Mouse (Mus musculus) cerebellum, postnatal 14 days (tissue): ENCODE measurements around the gene Filip1.
A peak's percentile ranks its signal among the peaks of the same experiment; 100 is the strongest.

Experiments used
- DNase-seq, 2 experiments: peaks; one replicate each; pipeline ENCODE4 v3.0.0; 2021; ENCODE audit warnings: mixed read lengths in 2 of 2

Filip1 gene

DNA sequence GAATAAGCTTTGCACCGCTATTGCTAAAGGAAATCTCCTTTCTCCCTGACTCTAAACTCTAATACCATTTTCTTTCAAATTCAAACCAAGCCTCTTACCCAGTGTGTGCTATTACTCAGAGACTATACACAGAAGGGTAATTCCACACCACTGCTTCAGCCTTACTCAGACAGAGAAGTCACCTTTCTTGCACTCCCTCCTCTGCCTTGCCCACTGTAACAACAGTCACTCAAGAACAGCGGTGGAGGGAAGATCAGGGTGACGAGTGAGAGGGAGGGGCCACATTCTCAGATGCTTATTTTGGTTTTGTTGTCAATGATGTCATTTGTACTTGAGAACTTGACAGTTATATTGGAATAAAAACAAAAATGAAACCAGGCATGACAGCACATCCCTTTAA is 65.2 kb downstream of the Filip1 start:
- DNase-seq, result no peak

DNA sequence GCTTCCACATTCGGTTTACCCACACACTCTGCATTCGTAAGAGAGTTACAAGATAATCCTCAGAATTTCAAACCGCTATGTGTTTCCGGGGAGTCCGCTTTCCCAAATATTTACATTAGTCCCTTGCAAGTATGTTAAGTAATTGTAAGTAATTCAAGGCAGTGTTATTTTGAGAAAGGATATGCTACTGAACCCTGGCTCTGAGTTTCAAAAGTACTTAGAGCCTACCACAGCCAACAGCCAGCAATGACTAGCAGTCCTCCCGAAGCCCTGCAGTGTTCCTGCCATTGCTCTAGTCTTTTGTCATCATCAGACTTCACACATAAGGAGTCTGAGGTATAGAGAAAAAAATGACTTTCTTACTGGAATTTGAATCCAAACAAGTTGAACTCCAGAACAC is 67.8 kb downstream of the Filip1 start:
- DNase-seq, result no peak

DNA sequence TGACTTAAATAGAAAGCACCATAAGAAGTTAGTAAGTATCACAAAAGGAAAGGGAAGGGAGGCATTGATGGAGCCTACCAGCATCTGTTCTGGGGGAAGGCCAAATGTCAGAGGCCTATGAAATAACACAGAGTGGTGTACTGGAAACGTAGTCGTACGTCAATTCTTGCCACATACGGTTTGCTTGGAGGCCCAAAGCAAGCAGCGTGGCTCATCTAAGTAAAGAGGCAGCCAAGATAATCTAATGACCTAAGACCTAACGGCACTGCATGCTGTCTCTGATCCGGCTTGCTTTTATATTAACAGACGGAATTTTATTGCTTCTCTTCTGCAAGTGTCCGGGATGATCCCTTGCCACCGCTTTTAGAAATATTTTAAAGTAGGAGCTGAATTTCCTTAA is 68.7 kb downstream of the Filip1 start:
- DNase-seq, result no peak

DNA sequence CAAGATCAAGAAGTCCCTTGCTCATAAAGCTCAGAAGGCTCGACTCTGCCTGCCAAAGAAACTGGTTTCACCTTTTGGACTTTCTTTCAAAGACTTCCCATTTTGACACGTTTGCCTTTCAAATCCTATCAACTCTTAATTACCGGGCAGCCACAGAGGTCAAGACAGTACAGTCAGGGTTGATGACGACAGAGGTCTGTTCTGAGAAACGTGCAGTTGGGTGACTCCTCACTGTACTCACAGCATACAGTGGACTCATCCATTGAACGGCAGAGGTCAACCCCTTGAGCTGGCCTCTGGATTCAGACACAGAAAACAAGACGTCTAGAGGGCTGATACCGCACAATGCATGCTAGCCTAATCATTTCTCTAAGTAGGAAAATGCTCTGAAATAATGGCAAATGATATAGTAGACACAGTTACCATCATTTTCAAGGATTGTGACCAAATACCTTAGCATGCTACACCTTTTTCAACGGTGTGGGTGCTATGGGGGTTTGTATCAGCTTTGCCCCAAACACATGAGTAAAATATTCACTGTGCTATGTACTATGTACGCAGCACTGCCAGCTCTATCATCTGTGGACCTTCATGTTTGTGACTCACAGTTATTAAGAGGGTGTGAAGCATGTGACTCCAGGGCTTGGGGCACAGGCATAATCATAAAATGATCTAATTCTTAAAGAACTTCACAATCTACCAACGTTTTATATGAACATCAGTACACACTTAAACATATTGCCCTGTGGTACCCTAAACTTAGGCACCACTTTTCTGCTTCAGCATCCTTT is 74.0 kb downstream of the Filip1 start:
- DNase-seq, result no peak

DNA sequence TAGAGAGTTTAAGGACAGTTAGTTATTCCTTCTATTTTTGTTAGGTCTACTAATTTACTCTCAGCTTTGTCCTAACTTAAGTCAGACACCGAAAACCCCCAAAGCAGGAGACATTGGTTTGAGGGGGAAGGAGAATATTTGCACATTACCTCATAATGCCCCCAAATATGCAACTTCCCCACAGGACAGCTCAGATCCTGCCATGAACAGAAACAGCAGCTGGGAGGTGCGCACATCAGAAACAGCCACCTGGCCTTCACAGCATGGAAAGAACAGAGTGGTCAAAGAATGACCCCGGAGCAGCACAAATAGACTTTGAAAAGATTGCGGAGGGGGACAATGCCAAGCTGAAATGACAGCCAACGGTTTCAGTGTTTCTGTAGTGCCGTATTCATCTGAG is 75.1 kb downstream of the Filip1 start:
- no peak for DNase-seq

DNA sequence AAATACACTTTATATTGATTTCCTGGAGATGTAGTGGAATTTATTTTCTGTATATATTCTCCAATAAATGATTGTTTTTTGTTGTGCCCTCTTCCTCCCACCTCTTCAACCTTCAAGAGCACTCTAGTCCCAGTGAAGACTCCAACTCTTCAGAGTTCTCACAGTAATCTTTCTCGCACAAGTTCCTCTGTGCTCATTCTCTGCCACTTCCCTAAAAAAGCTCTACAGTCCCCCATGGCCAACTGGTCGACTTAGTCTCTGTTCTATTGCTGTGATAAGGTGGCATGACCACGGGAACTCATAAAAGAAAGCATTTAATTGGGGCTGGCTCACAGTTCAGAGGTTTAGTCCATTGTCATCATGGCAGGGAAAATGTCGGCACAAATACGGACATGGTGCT is 80.1 kb downstream of the Filip1 start:
- no peak for DNase-seq

DNA sequence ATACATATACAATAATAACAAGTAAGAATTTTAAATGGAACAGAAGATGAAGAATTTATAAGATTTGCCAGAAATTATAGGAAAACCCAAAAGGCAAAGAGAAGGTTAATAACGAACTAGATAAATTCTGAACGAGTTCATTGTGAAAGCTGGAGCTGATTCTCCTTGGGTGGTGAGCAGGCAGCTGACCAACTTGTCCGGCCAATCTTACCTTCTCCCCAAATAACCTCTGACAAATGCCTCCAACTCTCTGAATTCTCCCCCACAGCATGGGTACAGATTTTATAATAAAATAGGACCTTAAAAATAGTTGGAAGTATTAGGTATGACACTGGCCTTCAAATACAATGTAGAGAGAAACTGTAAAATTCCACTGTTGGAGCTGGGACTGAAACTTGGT is 84.6 kb downstream of the Filip1 start:
- DNase-seq, result no peak

DNA sequence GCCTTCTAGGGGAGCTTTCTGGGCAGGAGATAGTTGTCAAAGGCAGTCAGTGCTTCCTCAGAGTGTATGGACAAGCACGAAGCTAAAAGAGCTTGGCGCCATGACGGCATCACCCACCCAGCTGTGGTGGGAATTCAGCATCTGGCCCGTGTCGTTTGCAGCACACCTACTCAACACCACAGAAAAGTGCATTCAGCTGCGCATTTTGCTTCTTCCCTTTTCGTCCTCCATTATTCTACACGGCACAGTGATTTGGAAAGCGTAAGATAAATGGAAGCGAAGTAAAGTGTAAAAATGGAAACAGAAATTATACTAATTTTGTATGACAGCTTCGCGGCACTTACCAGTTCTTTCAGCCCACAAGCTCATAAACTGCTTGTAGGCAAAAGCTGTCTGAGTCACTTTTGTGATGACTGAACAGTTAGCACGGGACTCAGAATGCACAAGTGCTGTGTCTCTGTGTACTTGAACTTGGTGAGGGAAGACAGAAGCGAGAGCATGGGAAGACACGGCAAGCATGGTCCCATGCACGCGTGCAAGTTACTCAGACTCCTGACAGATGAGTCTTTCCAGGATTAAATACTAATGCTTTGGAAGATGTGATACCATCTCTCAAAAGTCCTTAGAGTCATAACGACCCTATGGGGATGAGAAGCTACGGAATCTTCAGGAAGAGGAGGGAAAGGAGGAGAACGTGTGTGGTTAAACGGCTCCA is 85.3 kb downstream of the Filip1 start:
- DNase-seq, result no peak

DNA sequence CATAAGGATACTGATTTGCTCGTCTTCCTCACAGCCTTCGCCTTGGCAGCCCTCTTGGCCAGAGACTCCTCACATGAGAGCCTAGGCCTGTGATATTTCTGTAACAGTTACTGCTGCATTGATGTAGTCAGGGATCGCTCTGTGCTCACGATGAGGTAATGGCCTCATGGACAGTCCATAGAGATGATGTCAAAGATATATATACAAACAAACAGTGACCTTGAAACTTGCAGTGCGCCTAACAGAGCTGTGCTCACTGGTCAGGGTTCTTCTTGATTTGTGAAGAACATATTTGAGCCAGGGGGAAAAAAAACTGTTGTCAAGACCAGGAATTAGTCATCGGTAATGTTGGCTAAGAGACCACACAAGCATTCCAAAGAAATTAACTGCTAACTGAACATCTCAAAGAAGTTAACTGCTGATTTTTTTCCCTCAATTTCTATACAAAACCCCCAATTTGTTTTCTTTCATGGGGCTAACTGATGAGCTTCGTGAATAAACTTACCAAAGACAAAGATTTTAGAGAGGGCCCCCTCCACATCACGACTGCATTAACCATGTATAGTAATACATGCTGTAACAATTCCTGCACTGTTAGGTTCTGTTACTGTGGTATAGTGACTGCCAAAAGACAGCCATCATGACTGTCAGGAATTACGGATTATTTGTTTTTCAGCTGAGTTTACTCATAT is 86.0 kb downstream of the Filip1 start:
- DNase-seq, result no peak

DNA sequence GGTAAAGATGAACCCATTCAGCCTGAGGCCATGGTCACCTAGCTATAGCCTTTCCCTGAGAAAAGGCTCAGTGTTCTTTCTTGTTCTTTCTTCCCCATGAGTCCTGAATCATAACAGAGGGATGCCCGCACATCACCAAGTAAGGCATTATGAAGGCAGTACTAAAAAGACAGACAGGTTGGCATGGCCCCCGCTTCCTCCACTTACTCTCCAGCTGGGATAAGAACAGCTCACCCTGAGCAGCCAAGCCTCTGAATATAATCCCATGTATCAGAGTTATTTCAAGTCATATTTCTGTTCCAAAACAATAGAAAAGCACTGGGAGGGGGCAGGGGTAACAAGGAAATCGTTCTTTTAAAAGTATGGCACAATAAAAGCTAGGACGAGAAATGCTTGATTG is 86.7 kb downstream of the Filip1 start:
- DNase-seq, result peak in 1 of 2 experiments; percentile 4

DNA sequence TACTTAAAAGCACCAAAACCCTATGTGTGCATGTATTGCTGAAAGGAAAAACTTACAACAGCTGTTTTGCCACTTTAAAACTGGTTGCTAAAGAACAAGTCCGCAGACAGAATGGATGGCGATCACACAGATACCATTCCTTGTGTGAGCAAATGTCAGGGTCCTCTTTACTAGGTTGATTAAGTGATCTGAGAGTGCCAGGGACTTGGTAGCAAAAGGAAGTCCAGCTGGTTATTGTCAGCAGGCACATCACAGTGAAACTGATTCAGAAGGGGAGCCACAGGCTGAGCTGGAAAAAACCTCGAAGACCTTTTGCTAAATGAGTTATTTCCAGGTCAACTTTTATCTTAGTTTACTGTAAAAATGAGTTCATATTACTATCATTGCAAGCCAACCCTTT is 89.4 kb downstream of the Filip1 start:
- DNase-seq, result no peak

DNA sequence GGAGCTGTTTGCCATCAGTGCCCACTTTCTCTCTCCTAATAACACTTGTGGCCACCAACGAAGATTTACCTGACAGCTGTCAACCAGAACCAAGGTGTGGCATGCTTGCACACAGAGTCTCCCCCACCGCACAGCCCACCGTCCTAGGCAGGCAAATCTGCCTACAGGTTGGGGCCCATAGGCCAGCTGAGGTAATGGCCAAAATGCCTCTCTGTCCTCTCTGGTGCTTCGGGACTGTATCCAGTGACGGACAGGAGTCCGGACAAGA is 90.2 kb downstream of the Filip1 start:
- no peak for DNase-seq

DNA sequence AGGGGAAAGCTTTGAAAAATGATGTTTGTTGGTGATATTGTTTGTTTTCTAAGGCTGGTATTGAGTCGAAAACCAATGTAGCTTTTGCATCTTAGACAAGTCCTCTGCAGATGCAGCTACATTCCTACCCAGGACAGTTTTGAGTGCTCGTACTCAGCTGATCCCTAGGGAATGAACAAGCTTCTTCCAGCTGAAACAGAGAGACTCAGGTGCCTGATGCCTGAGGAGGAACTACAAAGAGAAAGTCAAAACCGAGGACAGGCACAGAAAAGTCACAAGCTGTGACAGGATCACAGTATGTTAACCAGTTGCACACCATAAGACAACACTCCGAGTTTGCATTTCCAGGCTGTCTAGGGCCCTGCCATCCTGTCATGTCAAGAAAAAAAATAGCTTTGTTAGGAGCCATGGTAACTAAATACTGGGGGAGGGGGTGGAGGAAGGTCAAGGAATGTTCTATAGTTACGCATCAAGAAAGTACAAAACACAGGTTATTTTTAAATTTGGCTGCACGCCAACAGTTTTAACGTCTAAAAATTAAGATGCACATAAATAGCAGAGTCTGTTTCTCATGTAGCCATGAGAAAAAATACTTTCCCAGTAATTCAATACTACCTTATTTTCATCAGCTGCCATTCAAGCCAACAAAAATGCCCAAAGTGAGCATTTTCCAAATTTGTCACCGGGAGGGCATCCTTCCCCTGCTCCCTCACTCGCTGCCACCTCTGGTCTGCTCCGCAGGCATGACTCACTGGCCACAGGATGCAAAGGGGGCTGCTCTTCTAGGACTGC is 90.8 kb downstream of the Filip1 start:
- no peak for DNase-seq

DNA sequence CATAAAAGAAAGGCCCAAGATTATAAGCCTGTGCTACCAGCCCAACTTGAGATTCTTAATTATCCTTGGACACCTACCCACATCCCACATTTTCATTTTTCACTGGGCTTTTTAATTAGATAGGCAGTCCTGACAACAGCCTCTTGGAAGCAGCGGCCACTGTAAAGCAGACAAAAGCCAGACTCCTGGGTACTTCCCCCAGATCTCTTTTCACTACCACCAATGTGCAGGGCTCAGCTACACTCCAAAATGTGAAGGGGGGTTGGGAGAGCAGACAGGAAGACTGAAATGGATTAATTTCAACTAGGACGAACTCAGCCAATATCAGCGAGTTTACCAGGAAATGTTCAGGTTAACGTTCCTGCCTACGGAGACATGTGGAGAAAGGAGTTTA is 92.1 kb downstream of the Filip1 start:
- DNase-seq, result no peak

DNA sequence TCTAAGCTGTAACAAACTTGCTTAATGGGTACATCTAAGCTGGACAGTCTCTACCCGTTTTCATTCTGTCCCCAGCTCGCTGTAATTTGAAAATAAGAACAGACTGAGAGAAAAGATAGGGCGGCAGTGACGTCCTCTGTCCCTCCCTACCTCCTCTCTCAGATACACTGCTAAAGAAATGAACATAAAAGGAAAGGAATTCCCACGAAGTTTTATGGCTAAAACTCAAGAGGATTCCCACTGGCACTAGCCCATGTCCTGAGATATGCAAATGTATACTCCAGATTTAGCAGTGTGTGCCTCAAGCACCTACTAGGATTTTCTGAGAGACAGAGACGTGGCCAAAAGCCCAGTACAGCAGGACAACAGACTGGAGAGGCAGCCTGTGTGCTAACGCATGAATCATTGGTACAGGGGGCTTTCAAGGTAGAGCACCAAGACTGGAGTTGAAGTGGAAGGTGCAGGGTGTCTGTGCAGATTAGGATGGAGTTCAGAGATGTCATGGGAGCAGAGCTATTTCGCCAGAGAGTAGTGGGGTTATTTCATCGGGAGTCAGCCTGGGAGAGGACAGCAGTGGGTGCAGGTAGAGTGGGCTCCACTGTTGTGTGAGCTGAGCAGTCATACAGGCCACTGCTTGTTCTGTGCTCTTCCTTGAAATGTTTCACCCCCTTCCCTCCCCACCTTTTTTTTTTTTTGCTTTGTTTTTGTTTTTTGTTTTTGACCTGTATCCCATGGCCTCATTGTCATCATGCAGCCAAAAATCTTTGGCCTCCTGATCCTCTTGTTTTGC is 92.7 kb downstream of the Filip1 start:
- DNase-seq, result no peak

DNA sequence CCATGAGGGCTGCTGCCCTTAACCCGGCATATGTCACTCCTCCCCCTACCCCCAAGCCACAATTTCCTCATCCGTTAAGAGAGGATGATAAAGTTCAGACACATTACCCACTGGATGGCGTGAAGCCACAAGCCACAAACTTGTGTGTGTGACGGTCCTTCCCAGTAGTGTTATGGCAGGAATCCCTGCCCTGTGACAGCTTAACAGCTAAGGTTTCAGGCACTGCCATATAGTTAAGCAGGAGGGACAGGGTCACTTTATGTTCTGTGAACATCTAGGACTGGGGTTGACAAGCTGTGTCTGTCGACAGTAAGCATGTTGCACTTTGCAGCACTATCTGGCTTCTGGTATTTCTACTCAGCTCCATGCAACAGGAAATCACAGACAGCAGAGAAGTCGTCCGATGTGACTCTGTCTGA is 93.3 kb downstream of the Filip1 start:
- no peak for DNase-seq

DNA sequence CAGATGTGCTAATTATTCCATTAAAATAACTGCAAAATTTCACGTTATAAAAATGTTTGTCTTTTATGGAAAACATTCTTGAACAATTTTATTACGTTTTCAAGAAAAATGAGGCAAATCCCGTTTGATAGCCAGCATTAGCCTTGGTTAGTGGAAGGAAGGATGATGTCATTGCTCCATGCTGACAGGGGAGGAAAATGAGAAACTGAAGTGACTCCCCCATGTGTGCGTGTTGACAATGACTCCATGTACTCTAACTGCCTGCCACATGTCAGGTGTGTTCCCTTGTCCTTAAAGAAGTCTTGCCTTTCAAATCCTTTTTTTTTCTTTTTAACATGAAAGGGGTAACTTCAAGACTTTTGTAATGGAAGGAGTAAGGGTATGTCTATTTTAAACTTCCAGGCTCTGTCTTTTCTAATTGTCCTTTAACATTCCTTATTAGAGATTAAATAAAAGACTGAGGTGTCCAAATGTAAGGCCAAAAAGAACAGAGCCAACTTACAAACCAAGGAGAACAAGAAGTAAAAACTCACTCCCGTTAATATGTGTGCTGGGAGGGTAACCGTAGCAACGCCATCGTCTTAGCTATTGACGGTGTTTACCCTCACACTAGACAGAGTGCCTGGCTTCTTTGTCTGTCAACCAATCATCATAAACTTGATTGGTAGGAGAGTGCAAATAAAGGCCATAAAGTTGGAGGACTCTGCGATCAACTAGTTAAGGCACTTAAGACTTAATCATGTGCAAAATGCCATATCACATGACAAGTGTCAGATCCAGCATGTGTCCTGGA is 94.1 kb downstream of the Filip1 start:
- no peak for DNase-seq

DNA sequence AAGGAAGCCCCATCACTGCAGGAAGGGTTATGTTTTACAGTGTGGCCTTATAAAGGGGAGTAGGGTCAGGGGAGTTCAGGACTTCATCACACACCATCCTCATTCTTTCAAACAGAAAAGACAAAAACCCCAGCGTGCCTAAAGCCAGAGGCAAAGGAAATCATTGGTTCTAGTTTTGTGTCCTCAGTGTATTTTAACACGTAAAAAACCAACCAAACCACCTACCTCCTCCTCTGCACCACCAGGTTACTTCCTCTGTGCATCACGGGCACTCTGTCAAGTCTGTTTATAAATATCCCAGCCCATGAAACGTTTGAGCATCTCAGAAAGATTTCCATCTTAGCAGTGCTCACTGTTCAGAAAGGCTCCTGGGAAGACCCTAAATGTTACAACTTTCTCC is 98.4 kb downstream of the Filip1 start:
- DNase-seq, result no peak

DNA sequence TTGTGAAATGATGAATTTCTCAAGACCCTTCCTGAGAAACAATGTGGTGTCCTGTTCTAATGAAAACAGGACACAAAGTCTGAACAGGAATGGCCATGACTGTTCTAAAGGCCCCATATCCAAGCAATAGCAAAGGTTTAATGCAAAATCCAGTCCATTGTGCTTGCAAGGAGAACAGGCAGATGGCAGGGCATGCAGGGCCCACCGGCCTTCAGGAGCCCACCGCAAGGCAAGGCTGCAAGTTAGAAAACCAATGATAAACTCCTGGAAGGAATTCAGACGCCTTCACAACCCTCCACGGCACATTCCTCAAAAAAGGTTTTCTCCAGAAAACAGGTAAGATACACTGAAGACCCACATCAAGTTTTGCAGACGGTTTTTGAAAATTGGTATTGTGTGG is 99.7 kb downstream of the Filip1 start:
- DNase-seq, result no peak

DNA sequence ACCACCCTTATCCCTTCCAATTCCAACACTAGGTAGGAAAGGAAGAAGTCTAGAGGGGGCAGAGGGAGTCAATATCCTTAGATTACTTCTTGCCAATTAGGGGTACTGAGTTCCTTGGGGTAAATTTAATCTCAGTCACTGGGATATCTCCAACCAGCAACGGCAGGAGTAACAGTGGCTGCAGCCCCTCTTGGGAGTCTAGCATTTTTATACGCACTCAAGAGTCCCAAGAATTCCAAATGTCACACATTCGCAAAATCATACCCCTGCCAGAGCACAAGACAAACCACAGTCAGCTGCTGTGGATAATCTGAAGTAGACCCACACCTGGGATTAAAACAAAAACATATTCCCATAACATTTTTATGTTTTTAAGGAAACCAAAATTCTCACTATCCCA is 102.5 kb downstream of the Filip1 start:
- DNase-seq, result no peak

DNA sequence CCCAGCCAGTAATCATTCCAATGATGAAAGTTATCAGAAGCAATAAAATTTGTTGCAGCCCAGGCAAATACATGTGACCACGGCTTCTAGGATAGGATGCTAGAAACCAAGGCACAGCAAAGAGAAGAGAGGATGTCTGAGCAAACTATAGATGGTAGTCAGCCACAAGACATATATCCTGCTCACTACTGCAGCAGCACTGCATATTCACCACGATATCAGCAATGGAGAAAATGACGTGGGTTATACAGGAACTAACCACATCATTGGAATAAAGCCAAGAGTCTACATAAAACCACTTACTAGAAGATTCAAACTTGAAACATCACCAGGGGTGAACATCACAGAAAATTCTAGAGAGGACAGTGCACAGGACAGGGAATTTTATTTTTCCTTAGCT is 113.8 kb downstream of the Filip1 start:
- DNase-seq, result no peak

DNA sequence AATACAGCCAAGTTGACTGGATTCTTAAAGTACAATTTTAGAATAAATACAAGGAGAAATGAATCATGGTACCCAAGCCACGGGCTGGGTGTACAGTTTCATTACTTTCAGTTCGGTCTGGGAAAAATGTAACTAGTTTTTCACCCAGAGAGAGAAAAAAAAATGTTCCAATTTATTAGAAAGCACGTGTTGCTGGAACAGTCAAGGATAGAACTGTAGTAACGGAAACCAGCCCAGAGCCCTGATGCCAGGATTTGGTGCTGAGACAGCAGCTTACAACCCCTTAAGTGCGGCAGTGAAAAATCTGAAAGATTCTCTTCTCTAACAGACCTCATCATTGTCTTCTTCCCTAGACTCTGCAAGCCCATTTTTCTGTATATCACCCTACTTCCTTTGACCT is 118.0 kb downstream of the Filip1 start:
- DNase-seq, result no peak
